Comparison of ENCODE assay signal across 8 mouse cellular contexts in the genomic region with DNA sequence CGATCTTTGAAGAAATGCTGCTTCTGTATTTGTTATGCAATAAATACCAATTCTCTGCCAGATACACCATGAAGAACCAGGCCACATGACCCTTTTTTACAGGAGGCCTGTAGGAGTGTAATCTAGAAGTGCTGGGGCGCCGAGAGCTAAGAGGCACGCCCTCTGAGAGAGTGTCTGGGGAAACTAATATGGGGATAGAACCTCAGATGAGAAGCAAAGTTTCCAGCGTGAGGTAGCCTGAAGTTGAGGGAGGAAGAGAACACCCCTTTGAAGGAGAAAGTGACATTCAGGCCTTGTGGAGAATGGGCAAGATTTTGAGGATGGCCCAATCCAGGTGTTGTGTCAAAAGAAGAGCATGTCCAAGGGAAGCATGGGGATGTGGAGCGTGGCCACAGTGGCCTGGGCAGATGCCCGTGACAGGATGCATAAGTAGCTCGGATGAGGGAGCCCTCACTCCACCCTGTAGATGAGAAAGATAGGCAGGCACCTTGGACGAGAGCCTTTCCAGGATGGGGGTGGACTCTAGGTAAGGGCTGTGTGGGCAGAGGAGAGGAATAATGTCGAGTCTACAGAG. TPM values are rescaled to one million over a fixed set of nuclear protein-coding genes. Genes with fewer than 3 reads are reported as not detected.
A peak's percentile ranks its signal among the peaks of the same experiment; 100 is the strongest.
DNase-seq lines count a peak whose midpoint lies in the region; ATAC-seq lines count a peak whose summit lies in the region.

No protein-coding gene starts in this region.

- H3K9me3 ChIP-seq in heart, embryonic 11.5 days (replicated peaks; ENCODE audit: control insufficient read depth, low read length) = no peaks in the 10 kb centered on the region
- no peaks in the 10 kb centered on the region for H3K9me3 ChIP-seq in hindbrain, embryonic 11.5 days (ENCODE audit: control insufficient read depth, low read length)
- H3K9me3 ChIP-seq in midbrain, embryonic 11.5 days (ENCODE audit: control insufficient read depth, low read length) = no peaks in the 10 kb centered on the region

- ATAC-seq in heart, embryonic 11.5 days (replicated peaks; ENCODE audit: insufficient number of reproducible peaks, low FRiP score, low TSS enrichment) = no peak
- no peak for ATAC-seq in hindbrain, embryonic 11.5 days (ENCODE audit: low FRiP score)
- no peak for ATAC-seq in midbrain, embryonic 11.5 days (ENCODE audit: low FRiP score)

- no peaks in the 10 kb centered on the region for H3K4me1 ChIP-seq in heart, embryonic 11.5 days (ENCODE audit: control insufficient read depth, insufficient read depth, low read length)
- H3K4me1 ChIP-seq in hindbrain, embryonic 11.5 days (replicated peaks; ENCODE audit: control insufficient read depth, insufficient read depth, low read length) = no peaks in the 10 kb centered on the region
- H3K4me1 ChIP-seq in midbrain, embryonic 11.5 days (ENCODE audit: control insufficient read depth, insufficient read depth, low read length) = peaks cover 8% of the 10 kb centered on the region

- WGBS in heart, embryonic 11.5 days (ENCODE audit: insufficient replicate concordance) = 49% methylated on average over 10 of the region's 10 CpGs
- WGBS in hindbrain, embryonic 11.5 days = 60% methylated on average over 10 of the region's 10 CpGs
- WGBS in midbrain, embryonic 11.5 days = 57% methylated on average over 10 of the region's 10 CpGs

- no peaks in the 10 kb centered on the region for H3K36me3 ChIP-seq in heart, embryonic 11.5 days (ENCODE audit: control insufficient read depth, insufficient read depth, low read length)
- no peaks in the 10 kb centered on the region for H3K36me3 ChIP-seq in hindbrain, embryonic 11.5 days (ENCODE audit: control insufficient read depth, insufficient read depth, low read length)
- H3K36me3 ChIP-seq in midbrain, embryonic 11.5 days (ENCODE audit: control insufficient read depth, insufficient read depth, low read length) = no peaks in the 10 kb centered on the region

- H3K27ac ChIP-seq in heart, embryonic 11.5 days (ENCODE audit: low read depth, low read length) = no peak overlapping the region
- H3K27ac ChIP-seq in hindbrain, embryonic 11.5 days (ENCODE audit: low read depth, low read length) = no peak overlapping the region
- no peak overlapping the region for H3K27ac ChIP-seq in midbrain, embryonic 11.5 days (ENCODE audit: low read depth, low read length)

- H3K27me3 ChIP-seq in heart, embryonic 11.5 days (ENCODE audit: control insufficient read depth, insufficient read depth, low read length) = peaks cover 28% of the 10 kb centered on the region
- H3K27me3 ChIP-seq in hindbrain, embryonic 11.5 days (ENCODE audit: control insufficient read depth, insufficient read depth, low read length) = peaks cover 2% of the 10 kb centered on the region
- H3K27me3 ChIP-seq in midbrain, embryonic 11.5 days (ENCODE audit: control insufficient read depth, insufficient read depth, low read length) = peaks cover 26% of the 10 kb centered on the region

- peak overlapping the region; percentile 67 for H3K4me3 ChIP-seq in heart, embryonic 11.5 days (ENCODE audit: low read depth, low read length)
- peak overlapping the region; percentile 73 for H3K4me3 ChIP-seq in hindbrain, embryonic 11.5 days (ENCODE audit: low read depth, low read length)
- H3K4me3 ChIP-seq in midbrain, embryonic 11.5 days (ENCODE audit: low read depth, low read length) = peak overlapping the region; percentile 78

- no peak for DNase-seq in heart, postnatal 4 days
- peak; percentile 43 for DNase-seq in brain, adult 2 months (ENCODE audit: low read depth, low spot score)
- DNase-seq in hindbrain, embryonic 11.5 days (ENCODE audit: low spot score) = no peak
- peak; percentile 83 for DNase-seq in midbrain, embryonic 11.5 days (ENCODE audit: low spot score, missing footprints)
- no peak for DNase-seq in adrenal gland, postnatal 10 days
- no peak for DNase-seq in yolk sac, embryonic 10.5 days (ENCODE audit: low spot score)
- DNase-seq in gastrocnemius, postnatal 36 days = no peak

- H3K4me2 ChIP-seq in heart, embryonic 11.5 days = peak overlapping the region; percentile 94
- peak overlapping the region; percentile 94 for H3K4me2 ChIP-seq in hindbrain, embryonic 11.5 days (replicated peaks; ENCODE audit: low read depth, low read length)
- H3K4me2 ChIP-seq in midbrain, embryonic 11.5 days = peak overlapping the region; percentile 85

- intact Hi-C loops in gastrocnemius, postnatal 36 days (cut with DNase I) = loop anchor here (5.0 to 10.0 kb wide), 2 partner anchors 46 to 151 kb away; a partner anchor contains a TSS

- no peak overlapping the region for H3K9ac ChIP-seq in heart, embryonic 11.5 days (ENCODE audit: low read depth, low read length)
- H3K9ac ChIP-seq in hindbrain, embryonic 11.5 days (ENCODE audit: low read depth, low read length) = no peak overlapping the region
- H3K9ac ChIP-seq in midbrain, embryonic 11.5 days (ENCODE audit: low read length) = no peak overlapping the region

RNA-seq across cellular contexts. Expression of a gene that starts 1.6 kb away (rescaled TPM):
- polyA plus RNA-seq in heart, embryonic 11.5 days (2014; fragmentation: Nextera tagmentation; extraction: Ambion mirVana) = 0.45 and 0.49 TPM in 2 replicates
- 1 to 10 TPM; 5.6 to 7.0 TPM for total RNA-seq in heart, postnatal 4 days (2021)
- polyA plus RNA-seq in hindbrain, embryonic 11.5 days (2014; fragmentation: Nextera tagmentation; extraction: Ambion mirVana) = 0.57 and 1.5 TPM in 2 replicates
- polyA plus RNA-seq in midbrain, embryonic 11.5 days (2014; fragmentation: Nextera tagmentation; extraction: Ambion mirVana) = 1.5 and 1.7 TPM in 2 replicates
- 1 to 10 TPM; 3.3 to 3.8 TPM for total RNA-seq in adrenal gland, postnatal 10 days (2021)
- 1 to 10 TPM; 1.5 to 2.1 TPM for total RNA-seq in gastrocnemius, postnatal 36 days (2021)

RNA-seq across cellular contexts. Expression of a gene that starts 45.3 kb away (rescaled TPM):
- polyA plus RNA-seq in heart, embryonic 11.5 days (2014; fragmentation: Nextera tagmentation; extraction: Ambion mirVana) = 61.2 and 71.6 TPM in 2 replicates
- 10 to 100 TPM; 29.3 to 30.7 TPM for total RNA-seq in heart, postnatal 4 days (2021)
- polyA plus RNA-seq in hindbrain, embryonic 11.5 days (2014; fragmentation: Nextera tagmentation; extraction: Ambion mirVana) = 88.9 and 90.1 TPM in 2 replicates
- 82.0 and 87.2 TPM in 2 replicates for polyA plus RNA-seq in midbrain, embryonic 11.5 days (2014; fragmentation: Nextera tagmentation; extraction: Ambion mirVana)
- total RNA-seq in adrenal gland, postnatal 10 days (2021) = 10 to 100 TPM; 32.3 to 34.6 TPM
- 10 to 100 TPM; 23.7 to 29.9 TPM for total RNA-seq in gastrocnemius, postnatal 36 days (2021)

Comparison
In these comparisons a context has a peak if more than half of its experiments do, and no peak if none do; other contexts are left out.
1. DNase-seq: peak in brain, adult 2 months (single experiment) and midbrain, embryonic 11.5 days (single experiment); none in heart, postnatal 4 days (single experiment), hindbrain, embryonic 11.5 days (single experiment), adrenal gland, postnatal 10 days (single experiment), yolk sac, embryonic 10.5 days (single experiment) and gastrocnemius, postnatal 36 days (0 of 2).
2. Peak in every context shown above with its lines, with median percentiles within 50 percentile points of each other: H3K4me2 ChIP-seq and H3K4me3 ChIP-seq.